Mouse (Mus musculus) layer of hippocampus, adult 11-12 months (tissue): ENCODE results near the gene Smg9.

ENCODE experiments used
- DNase-seq: peaks from one replicate; pipeline ENCODE4 v3.0.0; 2022; ENCODE audit warnings: low spot score

Gene Smg9

DNA sequence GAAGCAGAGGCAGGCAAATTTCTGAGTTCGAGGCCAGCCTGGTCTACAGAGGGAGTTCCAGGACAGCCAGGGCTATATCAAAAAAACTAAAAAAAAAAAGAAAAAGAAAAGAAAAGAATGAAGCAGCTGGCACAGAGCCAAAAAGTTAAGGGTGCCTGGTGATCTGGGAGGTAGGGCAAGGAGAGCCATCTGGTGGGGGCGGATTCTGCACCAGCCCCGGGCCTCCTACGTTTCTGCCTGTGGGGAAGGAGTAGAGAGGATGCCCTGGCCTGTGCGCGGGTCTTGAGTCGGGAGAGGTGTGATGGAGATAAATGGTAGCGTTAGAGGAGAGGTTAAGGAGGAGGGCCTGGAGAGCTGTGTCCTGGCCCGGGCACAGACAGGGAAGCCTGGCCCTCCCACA lies 8.8 kb downstream of the Smg9 start:
- no peak for DNase-seq

DNA sequence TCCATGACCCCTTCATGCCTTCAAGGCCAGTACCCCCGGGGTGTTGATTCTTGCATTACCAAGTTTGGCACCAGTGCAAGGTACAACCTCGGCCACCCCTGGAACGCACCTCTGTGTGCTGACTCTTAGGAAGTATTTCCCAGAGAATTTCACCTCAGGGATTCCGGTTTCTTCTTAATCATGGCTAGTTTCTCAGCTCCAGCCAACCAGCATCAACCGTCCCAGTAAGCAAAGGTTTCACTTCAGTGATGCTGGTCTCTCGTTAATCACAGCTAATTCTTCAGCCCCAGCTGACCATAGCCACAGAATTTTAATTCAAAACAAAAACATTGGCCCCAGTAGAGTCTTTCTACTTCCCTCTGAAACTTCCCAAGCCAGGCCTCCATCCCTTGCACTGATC lies 10.7 kb downstream of the Smg9 start:
- DNase-seq, result no peak

DNA sequence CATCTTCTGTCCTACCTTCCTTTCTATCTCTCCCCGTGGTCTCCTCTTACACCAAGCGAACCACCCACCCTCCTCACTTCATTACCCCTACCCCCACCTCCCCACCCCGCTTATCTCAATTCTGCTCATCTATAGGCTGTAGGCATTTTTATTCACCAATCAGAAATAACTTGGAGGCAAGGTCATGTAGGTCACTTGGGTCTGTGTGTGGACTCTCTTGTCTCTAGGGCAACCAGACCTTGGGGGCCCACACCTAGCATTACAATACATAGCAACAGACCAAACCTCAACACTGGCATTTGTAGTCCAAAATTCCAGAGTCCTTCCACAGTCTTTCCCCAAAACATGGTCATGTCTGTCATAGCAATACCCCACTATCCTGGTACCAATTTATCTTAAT lies 11.4 kb downstream of the Smg9 start:
- no peak for DNase-seq

DNA sequence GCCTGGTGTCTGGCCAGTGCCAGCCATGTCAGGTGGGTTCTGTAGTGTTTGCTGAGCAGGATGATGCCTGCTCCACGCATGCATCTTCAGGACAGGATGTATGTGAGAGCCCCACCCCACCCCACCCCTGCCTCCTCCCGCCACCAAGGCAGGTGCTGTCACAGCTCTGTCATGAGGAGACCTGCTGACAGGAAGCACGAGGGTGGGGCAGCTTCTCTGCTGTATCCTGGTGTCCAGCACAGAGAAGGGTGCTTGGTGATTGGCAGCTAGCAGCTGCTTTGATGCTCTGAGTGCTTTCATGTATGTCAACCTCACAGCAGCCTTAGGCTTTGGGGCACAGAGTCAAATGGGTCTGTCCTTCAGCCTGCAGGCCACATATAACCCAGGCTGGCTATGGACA lies 14.2 kb downstream of the Smg9 start:
- DNase-seq, result no peak

DNA sequence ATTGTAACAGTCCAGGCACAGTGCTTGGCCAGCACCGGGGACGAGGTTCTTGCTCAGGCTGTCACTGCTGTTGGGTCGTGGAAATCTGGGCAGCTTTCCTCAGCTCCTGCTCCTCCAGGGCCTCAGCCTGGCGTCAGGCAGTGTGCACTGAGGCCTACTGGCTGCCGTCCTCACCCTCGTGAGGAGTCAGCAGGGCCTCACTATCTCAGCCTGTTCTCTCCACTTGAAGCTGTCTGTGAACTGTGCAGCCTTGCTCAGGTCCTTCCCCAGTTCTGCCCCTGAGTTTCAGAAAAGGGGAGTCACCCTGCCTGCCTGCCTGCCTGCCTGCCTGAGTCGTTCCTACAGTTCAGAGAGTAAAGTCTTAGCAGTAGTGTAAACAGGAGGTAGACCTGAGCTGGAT lies 15.8 kb downstream of the Smg9 start:
- no peak for DNase-seq

DNA sequence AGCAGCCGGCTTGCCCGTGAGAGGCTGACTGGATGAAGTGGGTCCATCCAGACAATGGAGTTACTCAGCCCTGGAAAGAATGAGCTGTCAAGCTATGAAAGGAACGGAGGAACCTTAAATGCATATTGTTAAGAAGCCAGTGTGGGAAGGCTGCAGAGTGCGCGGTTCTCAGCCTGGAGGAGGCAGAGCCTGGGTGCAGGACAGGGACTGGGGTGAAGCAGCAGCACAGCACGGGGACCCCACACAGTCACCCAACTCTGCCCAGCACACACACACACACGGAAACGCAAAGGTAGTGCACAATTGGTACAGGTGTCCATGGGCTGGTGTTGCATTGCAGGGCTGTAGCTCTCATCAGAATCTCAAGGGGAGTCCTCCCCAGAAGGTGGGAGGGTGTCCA lies 20.2 kb downstream of the Smg9 start:
- DNase-seq, result no peak

DNA sequence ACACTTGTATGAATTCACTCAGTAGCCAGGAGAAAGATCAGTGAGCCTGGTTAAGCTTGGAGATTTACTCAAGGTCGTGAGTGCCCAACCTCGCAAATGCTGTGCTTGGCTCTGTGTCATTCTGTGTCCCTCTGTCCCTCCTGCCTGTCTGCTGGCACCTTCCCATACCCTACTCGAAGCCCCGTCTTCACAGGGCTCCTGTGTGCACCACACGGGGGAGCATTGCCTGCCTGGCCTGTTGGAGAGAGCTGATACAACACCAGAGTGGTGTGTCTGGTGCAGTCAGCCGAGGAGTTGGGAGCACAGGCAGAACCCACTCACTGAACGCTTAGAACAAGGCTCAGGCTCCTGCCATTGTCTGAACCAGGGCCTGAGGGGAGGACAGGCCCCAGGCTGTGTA lies 22.2 kb downstream of the Smg9 start:
- DNase-seq, result no peak

DNA sequence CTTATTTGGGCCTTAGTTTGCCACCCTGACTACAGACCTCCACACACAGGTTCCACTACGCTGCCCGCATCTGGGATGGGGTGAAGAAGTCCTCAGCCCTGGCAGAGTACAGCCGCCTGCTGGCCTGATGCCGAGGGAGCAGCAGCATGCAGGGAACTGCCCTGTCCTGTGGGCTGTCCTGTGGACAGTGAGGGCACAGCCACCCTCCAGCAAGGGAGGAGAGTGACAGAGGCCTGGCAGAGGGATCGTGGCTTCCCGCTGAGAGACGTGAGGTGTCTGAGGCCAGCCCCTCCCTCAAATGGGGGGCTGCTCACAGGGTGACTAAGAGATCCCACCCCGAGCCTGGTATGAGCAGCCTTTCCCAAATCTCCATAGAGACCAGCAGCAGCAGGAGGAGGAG lies 22.8 kb downstream of the Smg9 start:
- no peak for DNase-seq

DNA sequence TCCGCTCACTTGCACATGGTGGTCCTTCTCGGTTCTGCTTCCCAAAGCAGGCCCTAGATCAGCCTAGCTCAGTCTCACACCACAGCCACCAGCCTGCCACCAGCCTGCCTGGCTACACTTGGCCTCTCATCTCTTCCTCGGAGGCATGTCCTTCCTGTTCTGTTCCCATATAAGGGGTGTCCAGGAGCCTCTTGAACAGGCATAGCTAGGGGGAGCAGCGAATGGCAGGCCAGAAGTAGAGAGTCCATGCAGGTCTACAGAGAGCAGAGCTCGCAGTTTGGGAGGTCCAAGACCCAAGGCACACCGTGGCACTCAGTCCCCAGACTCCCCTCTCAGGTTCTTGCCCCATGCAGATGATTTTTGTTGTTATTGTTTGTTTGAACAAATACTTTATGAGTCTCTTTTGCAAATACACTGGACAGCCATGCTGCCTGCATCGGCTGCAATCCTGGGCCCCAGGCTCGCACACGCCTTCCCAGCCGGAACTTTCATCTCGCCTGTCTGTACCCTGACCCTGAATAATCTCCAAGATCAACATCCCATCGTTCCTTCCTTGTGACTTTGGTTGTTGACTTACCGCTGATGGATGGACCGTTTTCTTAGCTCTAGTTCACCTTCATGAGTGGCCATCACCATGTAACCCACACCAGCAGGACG lies 23.8 kb downstream of the Smg9 start:
- DNase-seq, result no peak

DNA sequence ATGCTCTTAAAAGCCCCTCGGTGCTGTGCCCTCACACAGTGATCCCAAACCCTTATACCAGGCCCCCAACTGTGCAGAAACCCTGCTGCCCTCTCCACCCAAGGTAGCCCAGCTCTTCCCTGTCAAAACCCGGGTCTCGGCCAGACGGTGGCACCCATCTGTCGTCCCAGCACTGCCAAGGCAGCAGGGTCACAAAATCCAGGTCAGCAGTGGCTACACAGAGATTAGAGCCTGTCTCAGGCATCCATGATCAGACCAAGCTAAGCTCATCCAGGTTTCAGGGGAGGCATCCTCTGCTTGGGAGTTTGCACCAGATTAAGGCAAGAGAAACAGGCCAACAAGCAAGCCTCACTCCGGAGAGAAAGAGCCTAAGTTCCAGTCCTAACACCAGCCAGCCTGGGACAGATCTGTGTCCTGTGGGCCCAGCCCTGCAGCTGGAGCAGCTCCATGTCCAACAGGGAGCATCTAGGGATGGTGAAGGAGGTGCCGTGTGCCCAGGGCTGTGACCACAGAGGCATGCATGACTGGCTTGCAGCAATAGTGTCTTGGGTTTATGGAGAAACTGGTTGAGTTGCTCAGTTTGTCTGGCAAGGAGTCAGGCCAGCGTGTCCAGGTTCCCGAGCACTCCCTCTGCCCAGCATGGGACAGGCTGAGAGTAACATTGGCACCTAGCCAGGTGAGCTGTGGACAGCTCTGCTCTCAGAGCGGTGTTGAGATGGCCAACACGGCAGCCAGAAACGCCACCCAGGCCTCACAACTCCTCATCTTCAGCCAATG lies 24.7 kb downstream of the Smg9 start:
- DNase-seq, result no peak

DNA sequence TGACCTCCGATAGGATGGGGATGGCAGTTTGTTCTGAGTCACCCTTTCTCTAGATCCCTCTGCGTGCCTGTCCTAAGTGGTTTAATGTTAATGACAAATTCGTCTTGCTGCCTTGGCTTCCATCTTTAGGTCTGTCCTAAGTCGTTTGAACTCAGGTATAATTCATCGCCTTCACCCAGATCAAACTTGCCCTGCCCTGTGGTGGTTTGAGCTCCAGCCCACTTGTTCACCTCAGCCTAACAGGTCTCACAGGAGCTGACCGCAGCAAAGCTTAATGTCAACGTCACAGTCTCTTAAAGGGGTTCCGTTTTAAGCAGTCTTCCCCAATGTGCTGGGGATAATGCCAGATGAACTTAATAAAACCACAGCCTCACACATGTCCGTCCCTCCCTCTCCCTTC lies 26.5 kb downstream of the Smg9 start:
- no peak for DNase-seq

DNA sequence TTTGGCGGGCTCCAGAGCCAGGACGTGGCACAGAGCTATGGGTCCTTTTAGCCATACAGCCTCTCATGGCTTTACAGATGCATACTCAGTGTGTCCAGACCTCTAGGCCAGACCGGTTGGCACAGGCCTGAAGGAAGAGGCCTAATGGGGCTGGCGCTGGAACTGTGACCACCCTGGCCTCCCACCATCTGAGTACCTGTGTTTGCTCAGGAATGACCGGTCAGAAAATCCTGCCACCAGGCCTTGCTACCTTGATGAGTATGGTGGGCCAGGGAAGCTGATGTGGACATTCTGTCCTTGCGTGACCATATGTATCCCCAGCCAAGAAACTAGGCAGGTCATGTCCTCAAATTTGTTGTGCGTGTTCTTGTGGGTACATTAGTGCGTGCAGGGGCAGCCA lies 27.7 kb downstream of the Smg9 start:
- no peak for DNase-seq

DNA sequence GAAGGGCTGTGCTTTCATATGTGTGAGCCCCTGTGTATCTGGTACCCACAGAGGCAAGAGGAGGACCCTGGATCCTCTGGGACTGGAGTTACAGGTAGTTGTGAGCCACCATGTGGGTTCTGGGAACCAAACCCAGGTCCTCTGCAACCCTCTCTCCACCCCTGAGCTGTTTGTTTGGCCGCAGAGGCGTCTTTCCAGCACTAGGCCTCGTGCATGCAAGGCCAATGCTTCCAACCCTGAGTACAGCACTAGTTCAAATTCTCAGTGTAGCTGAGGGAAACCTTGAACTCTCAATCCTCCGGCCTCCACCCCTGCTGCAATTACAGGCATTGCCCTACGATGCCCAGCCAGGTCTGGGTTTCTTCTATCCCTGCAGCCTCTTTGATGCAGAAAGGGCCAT lies 29.3 kb downstream of the Smg9 start:
- DNase-seq, result no peak

DNA sequence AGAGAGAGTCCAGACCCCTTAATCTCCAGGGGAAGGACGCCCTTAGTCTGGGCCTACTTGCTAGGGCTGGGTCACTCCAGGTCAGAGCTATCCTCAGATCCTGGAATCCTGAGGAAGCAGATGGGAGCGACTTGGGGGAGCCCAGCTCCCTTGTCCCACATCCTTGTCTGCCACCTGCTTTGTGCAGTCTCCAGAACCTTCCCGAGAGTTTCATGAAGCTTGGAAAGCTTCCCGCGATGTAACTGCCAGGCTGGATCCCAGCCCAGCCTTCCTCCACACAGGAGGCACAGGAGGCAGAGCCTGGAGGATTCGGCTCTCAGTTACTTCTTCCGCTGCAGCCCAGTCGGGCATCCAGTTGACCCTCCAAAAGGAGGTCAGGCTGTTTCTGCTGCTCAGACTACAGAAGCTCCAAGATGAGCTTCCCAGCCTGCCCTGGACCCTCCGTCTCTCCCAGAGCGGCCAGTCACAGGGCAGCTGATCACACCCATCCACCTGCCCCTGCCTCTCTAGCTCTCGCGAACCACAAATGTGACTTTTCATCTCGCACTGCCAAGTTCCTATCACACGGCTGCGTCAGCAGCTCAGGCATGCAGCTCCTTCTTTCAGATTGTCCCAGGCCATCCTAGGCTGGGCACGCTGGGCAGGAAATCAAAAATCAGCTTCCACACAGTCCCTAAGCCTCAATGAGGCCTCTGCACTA lies 30.1 kb downstream of the Smg9 start:
- DNase-seq, result peak; percentile 83

DNA sequence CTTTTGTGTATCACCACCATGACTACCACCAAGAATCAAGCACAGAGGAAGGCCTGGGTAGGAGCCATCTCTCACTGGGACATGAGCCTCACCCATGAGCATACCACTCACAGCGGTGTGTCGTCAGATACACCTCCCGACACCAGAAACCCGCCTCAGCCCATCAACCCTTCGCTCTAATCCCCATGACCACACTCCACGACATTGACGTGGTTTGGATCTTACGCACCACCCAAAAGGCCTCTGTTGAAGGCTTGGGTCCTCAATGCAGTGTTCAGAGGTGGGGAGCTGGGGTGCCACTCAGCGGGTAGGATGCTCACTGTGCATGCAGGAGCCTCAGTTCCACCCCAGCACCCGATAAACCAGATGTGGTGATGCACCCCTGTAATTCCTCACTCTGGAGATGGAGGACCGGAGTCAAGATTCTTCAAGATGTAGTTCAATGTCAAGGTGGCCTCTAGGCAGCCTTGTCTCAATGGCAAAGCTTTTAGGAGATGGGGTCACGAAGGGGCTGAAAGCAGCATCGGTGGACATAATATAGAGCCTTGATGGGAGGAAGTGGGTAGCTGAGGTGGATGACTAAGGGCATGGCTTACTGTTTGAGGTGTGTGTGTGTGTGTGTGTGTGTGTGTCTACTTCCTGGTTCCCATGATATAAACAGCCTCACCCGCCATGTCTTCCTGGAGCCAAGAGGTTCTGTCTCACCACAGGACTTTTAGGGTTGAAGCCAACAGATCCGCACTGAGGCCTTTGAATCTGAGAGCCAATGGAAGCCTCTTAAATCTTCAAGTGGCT lies 31.3 kb downstream of the Smg9 start:
- DNase-seq, result no peak

DNA sequence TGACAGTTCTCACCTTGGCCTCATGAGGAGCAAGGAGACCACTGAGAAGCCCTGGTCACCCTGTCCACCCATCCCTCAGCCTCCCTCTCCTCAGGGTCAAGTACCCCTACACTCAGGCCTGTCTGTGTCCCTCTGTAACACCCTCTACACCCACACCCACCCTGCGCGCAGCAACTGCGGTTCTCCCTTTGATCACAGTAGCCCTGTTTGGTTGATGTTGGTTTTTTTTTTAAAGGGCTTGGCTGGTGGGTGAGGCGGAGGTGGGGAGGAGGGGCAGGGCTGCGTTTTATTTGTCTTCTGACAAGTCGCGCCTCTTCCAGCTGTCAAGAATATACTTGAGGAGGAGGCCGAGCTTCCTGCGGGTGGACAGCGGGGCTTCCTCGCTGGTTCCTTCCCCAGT lies 32.3 kb downstream of the Smg9 start:
- DNase-seq, result no peak

DNA sequence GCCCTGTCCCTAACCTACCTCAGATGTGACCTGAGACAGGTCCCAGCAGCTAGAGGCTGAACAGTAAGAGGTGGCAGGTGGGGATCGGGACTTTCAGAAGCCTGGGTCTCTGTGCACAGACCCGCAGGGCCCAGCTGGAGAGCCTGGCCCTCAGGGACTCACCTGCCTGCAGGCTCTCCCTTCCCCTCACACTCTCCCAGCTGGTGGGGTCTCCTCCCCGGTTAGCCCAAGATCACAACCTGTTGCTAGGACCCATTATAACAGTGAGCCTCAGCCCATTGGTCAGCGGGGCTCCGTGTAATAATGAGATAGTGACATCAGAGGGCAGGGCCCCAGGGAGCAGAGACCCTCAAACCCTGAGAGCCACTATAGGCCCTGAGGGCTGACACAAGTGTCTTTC lies 35.9 kb downstream of the Smg9 start:
- DNase-seq, result no peak

DNA sequence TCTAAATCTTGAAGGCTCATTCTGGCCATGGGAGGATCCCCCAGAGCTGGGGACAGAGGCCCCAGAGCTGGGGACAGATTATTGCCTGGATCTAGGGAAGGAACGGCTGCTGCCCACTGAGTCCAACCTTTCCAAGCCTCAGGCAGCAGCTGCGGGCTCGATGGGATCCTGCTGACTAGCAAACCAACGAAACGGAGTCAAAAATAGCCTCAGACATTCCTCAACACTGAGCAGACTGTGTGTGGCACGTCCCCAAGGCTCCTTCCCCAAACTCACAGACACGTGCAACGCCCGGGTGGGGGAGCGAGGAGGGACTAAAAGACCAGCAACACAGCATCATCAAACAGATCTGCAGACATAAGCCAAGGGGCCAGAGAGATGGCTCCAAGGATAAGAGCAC lies 38.6 kb downstream of the Smg9 start:
- peak; percentile 73 for DNase-seq

DNA sequence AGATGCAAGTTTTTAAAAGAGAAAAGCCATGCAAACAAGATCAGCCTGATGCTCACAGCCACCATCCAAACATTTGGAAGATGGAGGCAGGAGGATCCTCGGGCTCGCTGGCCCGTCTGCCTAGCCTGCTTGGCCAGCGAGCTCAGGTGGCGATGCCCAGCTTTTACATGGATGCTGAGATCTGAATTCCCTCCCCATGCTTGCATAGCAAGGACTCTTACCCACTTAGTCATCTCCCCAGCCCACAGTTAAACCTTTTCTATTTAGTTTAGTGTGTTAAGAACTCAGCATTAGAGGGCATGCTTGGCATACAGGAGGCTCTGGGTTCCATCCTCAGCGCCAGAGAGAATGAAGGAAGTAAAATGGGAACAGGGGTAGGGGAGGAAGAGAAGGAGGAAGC lies 39.8 kb downstream of the Smg9 start:
- no peak for DNase-seq

DNA sequence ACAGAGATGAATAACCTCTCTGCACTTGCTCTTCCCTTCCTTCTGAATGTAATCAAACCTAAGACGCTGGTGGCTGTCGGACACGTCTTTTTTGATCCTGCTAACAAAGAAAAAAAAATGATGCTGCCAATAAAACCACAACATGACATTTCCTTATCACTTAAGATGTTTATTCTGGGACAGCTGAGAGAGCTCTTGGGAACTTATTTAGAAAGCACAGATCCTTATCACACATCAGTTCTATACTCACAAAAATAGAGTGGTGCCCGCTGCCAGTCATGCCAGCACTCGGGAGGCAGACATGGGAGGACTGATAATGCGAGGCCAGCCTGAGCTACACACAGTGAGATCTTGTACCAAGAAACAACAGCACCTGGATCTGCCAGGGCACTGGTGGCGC lies 40.5 kb downstream of the Smg9 start:
- DNase-seq, result no peak

DNA sequence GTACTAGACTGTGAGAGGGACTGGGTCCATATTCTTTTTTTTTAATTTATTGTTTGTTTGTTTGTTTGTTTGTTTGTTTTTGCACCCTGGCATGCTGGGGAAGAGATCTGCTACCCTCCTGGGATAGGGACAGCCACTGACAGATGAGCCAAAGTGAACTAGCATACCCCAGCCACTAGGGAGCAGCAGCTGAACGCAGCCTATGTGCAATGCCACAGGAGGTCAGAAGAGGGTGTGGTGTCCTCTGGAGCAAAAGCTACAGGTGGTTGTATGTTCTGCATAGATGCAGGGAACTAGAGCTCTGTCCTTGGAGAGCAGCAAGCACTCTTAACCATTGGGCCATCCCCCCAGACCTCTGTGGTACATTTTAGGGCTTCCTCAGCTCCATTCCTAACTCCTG lies 42.4 kb downstream of the Smg9 start:
- DNase-seq, result peak; percentile 70

DNA sequence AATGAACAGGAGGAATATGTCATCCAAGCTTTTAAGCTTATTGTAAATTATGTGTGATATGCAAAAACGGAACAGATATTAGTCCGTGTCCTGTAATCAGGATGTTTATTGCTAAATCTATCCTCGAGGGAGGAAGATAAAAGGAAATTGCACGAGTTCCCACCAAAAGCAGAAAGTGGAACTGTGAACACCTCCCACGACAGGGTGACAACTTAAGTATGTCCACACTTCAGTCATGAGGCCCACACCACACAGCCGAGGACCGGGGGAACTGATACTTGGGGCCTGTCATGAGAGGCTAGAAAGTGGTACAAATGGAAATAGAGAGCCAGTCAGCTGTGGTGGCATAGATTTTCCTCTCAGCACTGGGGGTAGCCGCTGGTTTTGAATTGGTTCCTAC lies 42.9 kb downstream of the Smg9 start:
- peak; percentile 47 for DNase-seq
